Mouse (Mus musculus) lung, adult 2 months (tissue): ENCODE measurements around the gene Hexim1.

ENCODE experiments used
- CTCF ChIP-seq: fragments of 200-500 bp; IDR thresholded peaks from 2 replicates; pipeline ENCODE4 v1.5.1; 2011; ENCODE audit warnings: mild to moderate bottlenecking, low read length, control low read depth; ENCODE audit not compliant: insufficient read depth
- POLR2A ChIP-seq: fragments of 200-500 bp; IDR thresholded peaks from 2 replicates; pipeline ENCODE4 v1.6.1; 2011; ENCODE audit warnings: low read depth, mild to moderate bottlenecking, control low read depth, low read length, borderline replicate concordance; ENCODE audit errors: extremely low read depth

DNA sequence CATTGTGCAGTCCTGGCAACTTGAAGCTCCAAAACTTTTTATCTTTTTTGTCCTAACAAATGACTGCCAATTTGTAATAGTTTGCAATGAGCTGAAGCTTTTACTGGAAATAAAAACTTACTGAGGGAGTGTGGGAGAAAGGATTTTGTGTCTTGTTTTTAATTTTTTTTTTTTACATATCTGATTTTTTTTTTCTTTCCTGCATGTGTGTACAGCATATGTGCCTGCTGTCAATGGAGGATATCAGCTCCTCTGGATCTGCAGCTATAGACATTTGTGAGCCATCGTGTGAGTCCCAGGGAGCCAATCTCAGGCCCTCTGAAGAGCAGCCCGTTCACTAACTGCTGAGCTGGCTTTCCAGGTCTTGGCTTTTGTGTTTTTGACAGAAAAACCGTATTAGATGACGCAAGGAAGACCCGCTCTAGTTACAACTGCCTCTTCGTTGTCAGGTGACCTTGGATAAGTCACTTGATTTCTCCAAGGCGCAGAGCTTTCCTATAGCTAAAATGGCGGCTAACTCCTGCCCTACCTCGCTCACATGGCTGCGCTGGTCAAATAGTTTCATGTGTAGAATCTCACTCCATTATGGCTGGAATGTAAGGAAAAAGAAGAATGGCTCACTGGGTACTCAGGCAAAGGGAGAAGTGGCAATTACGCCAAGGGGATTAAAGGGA lies 1.6 kb upstream of the Hexim1 start:
- no peak for TF ChIP-seq CTCF
- no peak for TF ChIP-seq POLR2A
